Mouse (Mus musculus): ENCODE data around the gene Nol11. TPM values are rescaled to one million over a fixed set of nuclear protein-coding genes. Genes with fewer than 3 reads are reported as not detected.
"Not testable (repeated sequence)": the region's sequence is repeated elsewhere in the genome, so short reads cannot be mapped to it uniquely, and the experiment has no call there.

Nol11 gene
- polyA plus RNA-seq, 1 experiment, result 20.0 TPM

DNA sequence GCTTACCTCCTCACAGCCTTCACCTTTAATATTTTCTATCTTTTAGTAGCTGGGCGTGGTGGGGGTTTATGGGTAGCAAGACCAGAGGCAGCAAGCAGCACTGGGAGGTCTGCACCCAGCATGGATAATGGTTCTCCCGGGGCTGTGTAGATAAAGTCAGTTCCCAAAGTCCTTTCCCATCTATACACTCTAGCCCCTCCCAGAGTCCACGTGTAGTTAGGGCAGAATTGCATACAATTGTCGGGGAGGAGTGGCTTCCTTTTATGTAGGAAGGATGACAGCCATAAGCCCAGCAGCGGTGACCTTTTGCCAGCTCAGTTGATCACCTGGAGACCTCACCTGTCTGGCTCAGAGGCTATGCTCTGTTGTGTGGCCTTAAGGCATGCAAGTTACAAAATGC is 35.5 kb downstream of the Nol11 start:
- Histone ChIP-seq H3K79me2 (ENCODE audit: control insufficient read depth, insufficient read depth) (no peaks in the 10 kb centered on the region), H3ac (ENCODE audit: control insufficient read depth, insufficient read length) (no peak overlapping the region), H3K4me3 (no peak overlapping the region), H3K27me3 (ENCODE audit: control insufficient read depth, insufficient read depth, insufficient read length) (no peaks in the 10 kb centered on the region), H3K36me3 (ENCODE audit: control insufficient read depth, insufficient read depth) (no peaks in the 10 kb centered on the region), H3K4me2 (ENCODE audit: low read depth) (no peak overlapping the region)
- no peak for TF ChIP-seq USF1 (IDR thresholded peaks at IDR 0.05; ENCODE audit: low read depth)
- TF ChIP-seq MYOG (IDR thresholded peaks at IDR 0.05; ENCODE audit: control insufficient read depth in 1 of 3, insufficient read depth in 1 of 3, insufficient read length in 2 of 3, low read depth in 2 of 3), result no peak
- no peak for TF ChIP-seq REST (IDR thresholded peaks at IDR 0.05; ENCODE audit: insufficient read depth, insufficient read length)
- no peak for TF ChIP-seq E2F4 (IDR thresholded peaks at IDR 0.05; ENCODE audit: insufficient read depth)
- no peak for TF ChIP-seq CEBPB (IDR thresholded peaks at IDR 0.05; ENCODE audit: insufficient read depth, poor library complexity, severe bottlenecking)
- TF ChIP-seq POLR2AphosphoS2 (IDR thresholded peaks at IDR 0.05; ENCODE audit: insufficient read length, low read depth), result no peak
- TF ChIP-seq TCF12 (IDR thresholded peaks at IDR 0.05; ENCODE audit: insufficient read depth, poor library complexity, severe bottlenecking), result no peak
- no peak for TF ChIP-seq TCF3 (IDR thresholded peaks at IDR 0.05; ENCODE audit: insufficient read length, low read depth)
- TF ChIP-seq MYOD1 (IDR thresholded peaks at IDR 0.05; ENCODE audit: control insufficient read depth in 1 of 3, insufficient read length in 2 of 3, low read depth in 2 of 3), result no peak
- no peak for TF ChIP-seq POLR2A (IDR thresholded peaks at IDR 0.05; ENCODE audit: insufficient read length, low read depth)
- TF ChIP-seq MAX (IDR thresholded peaks at IDR 0.05; ENCODE audit: low read depth), result no peak
- no peak for TF ChIP-seq SRF (IDR thresholded peaks at IDR 0.05; ENCODE audit: control insufficient read depth, insufficient read length, low read depth)

DNA sequence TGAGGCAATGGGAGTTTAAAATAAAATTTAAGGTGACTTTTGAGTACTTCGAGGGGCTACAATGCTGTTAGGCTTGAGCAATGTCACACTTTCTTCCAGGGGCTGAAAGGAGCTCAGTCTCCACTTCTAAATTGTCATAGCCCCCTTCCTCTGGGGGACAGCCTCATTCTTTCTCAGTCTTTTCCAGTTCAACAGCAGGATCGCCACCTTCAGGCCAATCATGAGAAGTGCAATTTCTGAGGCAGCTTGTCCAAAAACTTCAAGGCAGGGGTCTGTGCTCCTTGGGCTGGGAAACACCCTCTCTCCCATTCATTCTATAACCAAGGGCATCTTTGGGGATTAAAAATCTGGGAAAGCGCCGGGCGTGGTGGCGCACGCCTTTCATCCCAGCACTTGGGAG is 37.4 kb downstream of the Nol11 start:
- Histone ChIP-seq H3K4me2 (ENCODE audit: low read depth) (no peak overlapping the region), H3K4me3 (no peak overlapping the region), H3K36me3 (ENCODE audit: control insufficient read depth, insufficient read depth) (no peaks in the 10 kb centered on the region), H3K79me2 (ENCODE audit: control insufficient read depth, insufficient read depth) (no peaks in the 10 kb centered on the region), H3K27me3 (ENCODE audit: control insufficient read depth, insufficient read depth, insufficient read length) (no peaks in the 10 kb centered on the region), H3ac (ENCODE audit: control insufficient read depth, insufficient read length) (no peak overlapping the region)
- TF ChIP-seq POLR2A (IDR thresholded peaks at IDR 0.05; ENCODE audit: insufficient read length, low read depth) (no peak), MYOG (IDR thresholded peaks at IDR 0.05; ENCODE audit: control insufficient read depth in 1 of 3, insufficient read depth in 1 of 3, insufficient read length in 2 of 3, low read depth in 2 of 3) (no peak), POLR2AphosphoS2 (IDR thresholded peaks at IDR 0.05; ENCODE audit: insufficient read length, low read depth) (no peak), MYOD1 (IDR thresholded peaks at IDR 0.05; ENCODE audit: control insufficient read depth in 1 of 3, insufficient read length in 2 of 3, low read depth in 2 of 3) (no peak), TCF3 (IDR thresholded peaks at IDR 0.05; ENCODE audit: insufficient read length, low read depth) (no peak), CEBPB (IDR thresholded peaks at IDR 0.05; ENCODE audit: insufficient read depth, poor library complexity, severe bottlenecking) (no peak), MAX (IDR thresholded peaks at IDR 0.05; ENCODE audit: low read depth) (no peak), USF1 (IDR thresholded peaks at IDR 0.05; ENCODE audit: low read depth) (no peak), E2F4 (IDR thresholded peaks at IDR 0.05; ENCODE audit: insufficient read depth) (no peak), REST (IDR thresholded peaks at IDR 0.05; ENCODE audit: insufficient read depth, insufficient read length) (no peak)

DNA sequence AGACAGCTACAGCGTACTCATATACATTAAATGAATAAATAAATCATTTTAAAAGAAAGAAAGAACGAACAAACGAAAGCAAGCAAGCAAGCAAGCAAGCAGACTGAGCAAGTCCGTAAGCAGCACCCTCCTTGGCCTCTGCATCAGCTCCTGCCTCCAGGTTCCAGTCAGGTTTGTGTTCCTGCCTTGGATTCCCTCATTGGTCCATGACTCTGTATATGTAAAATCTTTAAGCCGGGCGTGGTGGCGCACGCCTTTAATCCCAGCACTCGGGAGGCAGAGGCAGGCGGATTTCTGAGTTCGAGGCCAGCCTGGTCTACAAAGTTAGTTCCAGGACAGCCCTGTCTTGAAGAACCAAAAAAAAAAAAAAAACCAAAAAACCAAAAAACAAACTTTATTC is 45.2 kb downstream of the Nol11 start:
- H3K79me2 ChIP-seq (ENCODE audit: control insufficient read depth, insufficient read depth); H3K4me3 ChIP-seq; H3K4me2 ChIP-seq (ENCODE audit: low read depth): not testable (repeated sequence)

DNA sequence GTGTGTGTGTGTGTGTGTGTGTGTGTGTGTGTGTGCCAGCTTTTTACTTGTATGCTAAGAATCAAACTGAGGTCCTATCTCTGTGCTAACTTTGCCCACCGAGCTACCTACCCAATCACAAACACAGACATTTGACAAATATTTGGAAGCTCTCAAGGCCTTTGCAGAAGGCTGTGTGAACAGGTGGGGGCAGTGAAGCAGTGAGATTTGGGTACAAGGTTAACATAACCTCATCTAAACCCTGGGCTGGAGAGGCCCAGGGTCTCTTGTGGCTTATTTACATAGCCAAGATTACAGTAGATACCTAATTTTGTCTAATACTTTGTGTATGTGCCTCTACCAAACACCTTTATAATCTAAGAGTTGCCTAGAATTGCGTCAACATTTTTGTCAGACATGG is 46.8 kb downstream of the Nol11 start:
- H3K27me3 ChIP-seq (ENCODE audit: control insufficient read depth, insufficient read depth, insufficient read length), result no peaks in the 10 kb centered on the region
- no peak overlapping the region for H3ac ChIP-seq (ENCODE audit: control insufficient read depth, insufficient read length)
- no peaks in the 10 kb centered on the region for H3K79me2 ChIP-seq (ENCODE audit: control insufficient read depth, insufficient read depth)
- no peak overlapping the region for H3K4me3 ChIP-seq
- no peak overlapping the region for H3K4me2 ChIP-seq (ENCODE audit: low read depth)
- TF ChIP-seq MAX (IDR thresholded peaks at IDR 0.05; ENCODE audit: low read depth) (no peak), MYOD1 (IDR thresholded peaks at IDR 0.05; ENCODE audit: control insufficient read depth in 1 of 3, insufficient read length in 2 of 3, low read depth in 2 of 3) (no peak), E2F4 (IDR thresholded peaks at IDR 0.05; ENCODE audit: insufficient read depth) (no peak), TCF12 (IDR thresholded peaks at IDR 0.05; ENCODE audit: insufficient read depth, poor library complexity, severe bottlenecking) (no peak), MYOG (IDR thresholded peaks at IDR 0.05; ENCODE audit: control insufficient read depth in 1 of 3, insufficient read depth in 1 of 3, insufficient read length in 2 of 3, low read depth in 2 of 3) (no peak), USF1 (IDR thresholded peaks at IDR 0.05; ENCODE audit: low read depth) (no peak), SRF (IDR thresholded peaks at IDR 0.05; ENCODE audit: control insufficient read depth, insufficient read length, low read depth) (no peak), POLR2A (IDR thresholded peaks at IDR 0.05; ENCODE audit: insufficient read length, low read depth) (no peak)
- H3K36me3 ChIP-seq (ENCODE audit: control insufficient read depth, insufficient read depth), result no peaks in the 10 kb centered on the region

More for the DNA sequence above, 45.2 kb downstream of the Nol11 start:
- not testable (repeated sequence) for H3K36me3 ChIP-seq (ENCODE audit: control insufficient read depth, insufficient read depth); H3K27me3 ChIP-seq (ENCODE audit: control insufficient read depth, insufficient read depth, insufficient read length); H3ac ChIP-seq (ENCODE audit: control insufficient read depth, insufficient read length)

DNA sequence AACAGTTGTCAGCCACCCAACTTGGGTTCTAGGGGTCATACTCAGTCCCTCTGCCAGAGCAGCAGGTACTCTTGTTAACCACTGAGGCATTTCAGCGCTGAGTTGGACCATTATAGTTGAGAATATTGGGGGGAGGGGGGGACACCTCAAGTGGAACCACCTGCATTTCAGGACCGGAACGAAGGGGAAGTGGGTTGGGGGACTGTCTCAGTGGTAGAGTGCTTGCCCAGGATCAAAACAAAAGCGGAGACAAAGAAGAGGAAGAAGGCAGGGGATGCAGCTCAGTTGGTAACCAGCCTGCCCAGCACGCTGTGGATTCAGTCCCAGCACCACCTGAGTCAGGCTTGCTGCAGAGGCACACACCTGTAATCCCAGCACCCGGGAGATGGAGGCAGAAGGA is 48.4 kb downstream of the Nol11 start:
- Histone ChIP-seq H3K36me3 (ENCODE audit: control insufficient read depth, insufficient read depth) (no peaks in the 10 kb centered on the region), H3K4me3 (no peak overlapping the region), H3K79me2 (ENCODE audit: control insufficient read depth, insufficient read depth) (no peaks in the 10 kb centered on the region), H3ac (ENCODE audit: control insufficient read depth, insufficient read length) (no peak overlapping the region), H3K27me3 (ENCODE audit: control insufficient read depth, insufficient read depth, insufficient read length) (no peaks in the 10 kb centered on the region), H3K4me2 (ENCODE audit: low read depth) (no peak overlapping the region)
- TF ChIP-seq E2F4 (IDR thresholded peaks at IDR 0.05; ENCODE audit: insufficient read depth) (no peak), MYOD1 (IDR thresholded peaks at IDR 0.05; ENCODE audit: control insufficient read depth in 1 of 3, insufficient read length in 2 of 3, low read depth in 2 of 3) (no peak), CEBPB (IDR thresholded peaks at IDR 0.05; ENCODE audit: insufficient read depth, poor library complexity, severe bottlenecking) (no peak), TCF12 (IDR thresholded peaks at IDR 0.05; ENCODE audit: insufficient read depth, poor library complexity, severe bottlenecking) (no peak), POLR2A (IDR thresholded peaks at IDR 0.05; ENCODE audit: insufficient read length, low read depth) (no peak)
